Mouse (Mus musculus) CD4-positive naive resting alpha-beta T cell, adult 57 days (primary cell): ENCODE measurements around the gene Dnajc27. TPM values are rescaled to one million over a fixed set of nuclear protein-coding genes. Genes with fewer than 3 reads are reported as not detected.

ENCODE experiments used
- total RNA-seq: library from RNA; stranded (reverse); gene quantifications from one replicate; pipeline ENCODE4 v1.2.4, GENCODE M21; 2023

The Dnajc27 gene
- 12.0 TPM for total RNA-seq

GRCm38 (mm10) chr12:4082132-4083001 lies at the start of gene Dnajc27:
Gene Dnajc27, plus strand, starts transcription at chr12:4082583.

GRCm38 (mm10) chr12:4038061-4039041 lies 44.0 kb upstream of the Dnajc27 start, which contains the start of gene Efr3b:
Gene Efr3b, minus strand, starts transcription at chr12:4038915.

GRCm38 (mm10) chr12:4132941-4133846 lies 50.8 kb downstream of the Dnajc27 start, which contains the start of gene Adcy3:
Gene Adcy3, plus strand, starts transcription at chr12:4133103.

Other genes starting within 250 kb of the Dnajc27 start
- 1.2 TPM for gene Pomc, start 127.6 kb upstream of the Dnajc27 start, total RNA-seq
- 1.8 TPM for gene Efr3b, start 43.7 kb upstream of the Dnajc27 start, total RNA-seq
- gene Adcy3, start 50.5 kb downstream of the Dnajc27 start, total RNA-seq: 34.2 TPM
- gene Ptrhd1, start 151.4 kb downstream of the Dnajc27 start, total RNA-seq: 5.6 TPM
- 26.3 TPM for gene Cenpo, start 151.7 kb downstream of the Dnajc27 start, total RNA-seq